Mouse (Mus musculus) cerebellum, adult 9-11 months (tissue): ENCODE results near the gene Gm45234.
A peak's percentile ranks its signal among the peaks of the same experiment; 100 is the strongest.
"Not testable (repeated sequence)": the region's sequence is repeated elsewhere in the genome, so short reads cannot be mapped to it uniquely, and the experiment has no call there.

Experiments
- DNase-seq: peaks from one replicate; pipeline ENCODE4 v3.0.0; 2022

Gene Gm45234

GRCm38 (mm10) chr6:124755831-124756595, at the start of gene Gm45234, which contains the start of gene Atn1:
Gene Gm45234, minus strand, starts transcription at chr6:124756021.
Gene Atn1, minus strand, starts transcription at chr6:124756524.
- DNase-seq = peak; percentile 83

- DNase-seq = no peak
Measured at GRCm38 (mm10) chr6:124804341-124804740, 48.5 kb upstream of the Gm45234 start.

- not testable (repeated sequence) for DNase-seq
Measured at GRCm38 (mm10) chr6:124803691-124804090, 47.9 kb upstream of the Gm45234 start.

GRCm38 (mm10) chr6:124803061-124803460, 47.2 kb upstream of the Gm45234 start:
- no peak for DNase-seq

- not testable (repeated sequence) for DNase-seq
Measured at GRCm38 (mm10) chr6:124802400-124802799, 46.6 kb upstream of the Gm45234 start.

- no peak for DNase-seq
Measured at GRCm38 (mm10) chr6:124796200-124796599, 40.4 kb upstream of the Gm45234 start.

GRCm38 (mm10) chr6:124795781-124796180, 40.0 kb upstream of the Gm45234 start:
- no peak for DNase-seq

GRCm38 (mm10) chr6:124791911-124792310, 36.1 kb upstream of the Gm45234 start:
- no peak for DNase-seq

GRCm38 (mm10) chr6:124790121-124790520, 34.3 kb upstream of the Gm45234 start:
- DNase-seq = no peak

- no peak for DNase-seq
Measured at GRCm38 (mm10) chr6:124789519-124789918, 33.7 kb upstream of the Gm45234 start.

GRCm38 (mm10) chr6:124787722-124788121, 31.9 kb upstream of the Gm45234 start:
- peak; percentile 56 for DNase-seq

GRCm38 (mm10) chr6:124786756-124787420, 31.1 kb upstream of the Gm45234 start:
- DNase-seq = peak; percentile 93

GRCm38 (mm10) chr6:124782436-124782835, 26.6 kb upstream of the Gm45234 start:
- DNase-seq = no peak

GRCm38 (mm10) chr6:124780917-124781316, 25.1 kb upstream of the Gm45234 start:
- no peak for DNase-seq

- no peak for DNase-seq
Measured at GRCm38 (mm10) chr6:124779984-124780416, 24.2 kb upstream of the Gm45234 start.

GRCm38 (mm10) chr6:124779222-124779983, 23.6 kb upstream of the Gm45234 start, which contains the start of gene Lrrc23:
Gene Lrrc23, minus strand, starts transcription at chr6:124779727.
- peak; percentile 52 for DNase-seq

GRCm38 (mm10) chr6:124770511-124770910, 14.7 kb upstream of the Gm45234 start:
- peak; percentile 74 for DNase-seq

GRCm38 (mm10) chr6:124770013-124770412, 14.2 kb upstream of the Gm45234 start:
- DNase-seq = peak; percentile 68

GRCm38 (mm10) chr6:124769101-124769765, 13.4 kb upstream of the Gm45234 start, which contains the start of gene Eno2:
Gene Eno2, minus strand, starts transcription at chr6:124769673.
- DNase-seq = peak; percentile 87

GRCm38 (mm10) chr6:124768704-124769044, 12.9 kb upstream of the Gm45234 start:
- no peak for DNase-seq

GRCm38 (mm10) chr6:124767920-124768703, 12.3 kb upstream of the Gm45234 start:
- peak; percentile 84 for DNase-seq

GRCm38 (mm10) chr6:124767536-124767919, 11.7 kb upstream of the Gm45234 start:
- DNase-seq = peak; percentile 54
